Mouse (Mus musculus): ENCODE data around the gene Cabp2. TPM values are rescaled to one million over a fixed set of nuclear protein-coding genes. Genes with fewer than 3 reads are reported as not detected.

Cabp2 gene
- polyA plus RNA-seq, 1 experiment from 2014 or later, result not detected

DNA sequence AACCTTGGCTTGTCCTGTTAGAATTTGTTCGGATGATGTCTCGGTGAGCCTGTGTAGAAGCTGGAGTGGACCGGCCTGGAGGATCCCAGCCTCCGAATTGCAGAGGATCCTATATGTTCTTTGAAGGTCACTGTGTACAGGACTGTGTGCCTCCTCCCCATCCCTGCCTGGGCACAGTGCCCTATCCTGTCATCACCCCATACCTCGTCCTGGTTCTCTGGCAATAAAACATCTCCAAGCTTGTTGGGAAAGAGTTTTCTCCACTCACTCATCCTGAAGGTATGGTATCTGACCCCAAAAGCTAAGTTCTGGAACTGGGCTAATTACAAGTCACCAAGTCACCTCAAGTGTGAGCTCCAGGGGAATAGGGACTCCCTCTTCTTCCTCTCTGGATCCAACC, 5.7 kb downstream of the Cabp2 start:
- ATAC-seq (ENCODE audit: low read depth), result no peak
- no peak overlapping the region for H3K27ac ChIP-seq (replicated peaks)
- H3K27me3 ChIP-seq, result no peaks in the 10 kb centered on the region; the same call in none of the 2 replicates
- H3K4me1 ChIP-seq (replicated peaks), result no peaks in the 10 kb centered on the region
- H3K9ac ChIP-seq, result no peak overlapping the region
- no peak overlapping the region for H3K4me3 ChIP-seq
- no peaks in the 10 kb centered on the region for H3K36me3 ChIP-seq
- WGBS, result 86% methylated on average over 5 of the region's 5 CpGs
- no peaks in the 10 kb centered on the region for H3K9me3 ChIP-seq
- no peak overlapping the region for H3K4me2 ChIP-seq

DNA sequence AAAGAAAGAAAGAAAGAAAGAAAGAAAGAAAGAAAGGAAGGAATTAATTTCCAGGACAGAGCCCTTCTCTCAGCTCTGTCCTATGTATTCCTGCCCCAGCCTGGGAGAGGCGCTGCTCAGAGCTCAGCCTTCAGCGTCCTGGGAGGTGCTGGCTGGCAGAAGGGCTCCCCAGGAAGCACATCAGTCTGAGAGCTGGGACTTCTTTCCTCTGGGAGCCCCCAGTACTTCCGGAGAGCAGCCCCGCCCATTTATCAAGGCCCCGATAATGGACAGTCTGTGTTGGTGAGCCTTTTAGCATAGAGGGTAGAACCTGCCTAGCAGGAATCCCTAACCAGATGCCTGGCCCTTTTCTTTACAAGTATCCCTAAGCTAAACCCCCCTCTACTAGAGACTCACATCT, 6.8 kb downstream of the Cabp2 start:
- no peaks in the 10 kb centered on the region for H3K4me1 ChIP-seq (replicated peaks)
- H3K9ac ChIP-seq, result no peak overlapping the region
- no peaks in the 10 kb centered on the region; the same call in none of the 2 replicates for H3K27me3 ChIP-seq
- no peak for ATAC-seq (ENCODE audit: low read depth)
- H3K4me3 ChIP-seq, result no peak overlapping the region
- WGBS, result 54% methylated on average over 5 of the region's 5 CpGs
- H3K4me2 ChIP-seq, result no peak overlapping the region
- no peaks in the 10 kb centered on the region for H3K36me3 ChIP-seq
- no peaks in the 10 kb centered on the region for H3K9me3 ChIP-seq
- H3K27ac ChIP-seq (replicated peaks), result no peak overlapping the region

DNA sequence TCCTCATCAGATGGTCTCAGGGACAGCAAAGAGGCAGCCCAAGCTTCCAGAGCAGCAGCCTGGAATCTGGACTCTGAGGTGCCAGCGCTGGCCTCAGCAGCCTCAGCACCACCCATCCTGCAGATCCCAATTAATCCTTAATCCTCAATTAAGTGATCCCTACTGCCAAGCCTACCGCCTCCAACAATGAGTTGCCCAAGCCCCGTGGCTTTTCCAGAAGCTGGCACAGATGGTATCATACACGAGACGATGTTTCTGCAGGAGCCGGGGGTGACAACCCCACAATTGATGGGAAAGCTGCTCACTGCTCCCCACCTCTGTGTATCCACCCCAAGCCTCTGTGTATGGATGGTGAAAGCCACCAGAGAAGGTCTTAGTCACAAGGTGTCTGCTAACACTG, 7.8 kb downstream of the Cabp2 start:
- no peaks in the 10 kb centered on the region for H3K4me1 ChIP-seq (replicated peaks)
- no peak for ATAC-seq (ENCODE audit: low read depth)
- WGBS, result 82% methylated on average over 6 of the region's 6 CpGs

DNA sequence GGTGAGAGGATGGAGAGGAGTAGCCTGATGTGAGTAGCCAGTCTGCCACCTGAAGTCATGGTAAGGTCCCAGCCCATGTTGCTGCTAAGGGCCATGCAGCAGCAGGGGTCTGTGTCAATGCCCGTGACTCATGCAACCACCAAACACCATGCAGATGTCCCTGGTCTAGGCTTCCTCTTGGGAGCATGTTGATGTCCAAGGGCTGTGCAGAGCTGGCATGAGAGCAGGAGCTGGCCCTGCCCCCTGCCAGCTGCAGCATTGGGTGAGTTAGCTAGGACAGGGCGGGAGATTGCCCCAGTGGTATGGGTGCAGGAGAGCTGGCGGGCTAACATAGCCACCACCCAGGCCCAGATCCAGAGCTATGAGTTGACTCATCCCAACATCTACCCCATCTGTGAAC, 9.1 kb downstream of the Cabp2 start:
- Histone ChIP-seq H3K9me3 (no peaks in the 10 kb centered on the region), H3K9ac (no peak overlapping the region), H3K4me3 (no peak overlapping the region), H3K4me1 (replicated peaks) (no peaks in the 10 kb centered on the region), H3K4me2 (no peak overlapping the region), H3K36me3 (no peaks in the 10 kb centered on the region), H3K27me3 (no peaks in the 10 kb centered on the region; the same call in none of the 2 replicates), H3K27ac (replicated peaks) (no peak overlapping the region)
- no peak for ATAC-seq (ENCODE audit: low read depth)
- WGBS, result 84% methylated on average over 3 of the region's 3 CpGs

More for the DNA sequence above, 7.8 kb downstream of the Cabp2 start:
- Histone ChIP-seq H3K4me3 (no peak overlapping the region), H3K9ac (no peak overlapping the region), H3K9me3 (no peaks in the 10 kb centered on the region), H3K27me3 (no peaks in the 10 kb centered on the region; the same call in none of the 2 replicates), H3K4me2 (no peak overlapping the region), H3K36me3 (no peaks in the 10 kb centered on the region), H3K27ac (replicated peaks) (no peak overlapping the region)

DNA sequence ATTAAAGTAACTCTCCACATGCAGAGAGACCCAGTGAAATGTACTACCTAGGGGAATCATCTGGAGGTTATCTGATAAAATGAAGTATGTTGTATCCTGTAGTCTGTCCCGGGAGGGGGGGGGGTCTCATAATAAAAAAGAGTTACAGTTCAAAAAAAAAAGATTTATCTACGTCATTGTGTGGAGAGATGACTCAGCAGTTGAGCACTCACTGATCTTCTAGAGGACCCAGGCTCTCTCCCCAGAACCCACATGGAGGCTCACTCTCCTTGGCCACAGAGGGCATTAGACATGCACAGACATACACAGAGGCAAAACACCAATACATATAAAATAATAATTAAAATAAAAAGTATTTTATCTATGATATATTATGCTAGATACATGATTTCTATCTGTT, 10.0 kb downstream of the Cabp2 start:
- ATAC-seq (ENCODE audit: low read depth), result no peak
- peaks cover 6% of the 10 kb centered on the region for H3K4me1 ChIP-seq (replicated peaks)
- no peaks in the 10 kb centered on the region; the same call in 1 of the 2 replicates for H3K27me3 ChIP-seq
- H3K4me2 ChIP-seq, result no peak overlapping the region
- H3K4me3 ChIP-seq, result no peak overlapping the region
- no peak overlapping the region for H3K9ac ChIP-seq
- H3K9me3 ChIP-seq, result no peaks in the 10 kb centered on the region
- 80% methylated on average over 2 of the region's 2 CpGs for WGBS
- H3K27ac ChIP-seq (replicated peaks), result no peak overlapping the region
- H3K36me3 ChIP-seq, result no peaks in the 10 kb centered on the region

DNA sequence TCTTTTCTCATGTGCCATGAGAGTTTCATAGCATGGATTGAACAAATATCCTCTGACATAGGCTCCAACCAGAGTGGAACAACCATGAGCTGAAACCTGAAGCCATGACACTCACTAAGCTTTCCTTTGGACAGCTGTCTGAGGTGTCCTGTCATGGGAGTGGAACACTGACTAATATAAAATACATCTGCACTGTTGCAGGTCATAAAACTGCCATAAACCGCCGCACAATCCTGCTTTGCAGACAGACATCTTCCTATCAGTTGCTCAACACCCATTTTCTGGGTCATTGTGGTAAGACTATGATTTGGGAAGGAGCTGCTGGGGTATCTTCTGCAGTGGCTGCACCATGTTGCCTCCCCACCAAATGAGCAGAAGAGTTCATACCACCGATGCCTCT, 11.4 kb downstream of the Cabp2 start:
- Histone ChIP-seq H3K4me1 (replicated peaks) (peaks cover 12% of the 10 kb centered on the region), H3K36me3 (no peaks in the 10 kb centered on the region), H3K9ac (no peak overlapping the region), H3K27ac (replicated peaks) (no peak overlapping the region), H3K4me3 (no peak overlapping the region), H3K27me3 (no peaks in the 10 kb centered on the region; the same call in 1 of the 2 replicates), H3K4me2 (no peak overlapping the region), H3K9me3 (no peaks in the 10 kb centered on the region)
- 86% methylated on average over 3 of the region's 3 CpGs for WGBS
- no peak for ATAC-seq (ENCODE audit: low read depth)

DNA sequence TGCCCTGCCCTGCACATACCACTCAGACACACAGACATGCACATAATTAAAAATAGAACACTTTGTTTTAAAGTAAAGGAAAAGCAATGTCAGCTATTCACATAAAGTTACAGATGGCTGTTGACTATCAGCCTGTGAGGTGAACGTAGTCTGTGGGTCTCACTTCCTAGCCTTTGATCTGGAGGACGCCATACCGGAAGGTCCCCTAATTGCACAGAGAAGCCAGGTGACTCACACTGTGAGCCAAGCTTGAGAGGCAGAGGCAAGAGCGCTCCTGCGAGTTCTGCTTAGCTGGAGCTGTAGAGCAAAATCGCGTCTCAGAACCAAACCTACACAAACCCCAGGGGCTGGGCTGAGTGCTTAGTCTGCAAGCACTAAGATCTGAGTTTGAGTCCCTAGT, 12.4 kb downstream of the Cabp2 start:
- no peaks in the 10 kb centered on the region for H3K36me3 ChIP-seq
- H3K4me2 ChIP-seq, result no peak overlapping the region
- H3K27me3 ChIP-seq, result no peaks in the 10 kb centered on the region; the same call in 1 of the 2 replicates
- WGBS, result 78% methylated on average over 7 of the region's 7 CpGs
- peaks cover 22% of the 10 kb centered on the region for H3K4me1 ChIP-seq (replicated peaks)
- H3K27ac ChIP-seq (replicated peaks), result no peak overlapping the region
- no peaks in the 10 kb centered on the region for H3K9me3 ChIP-seq
- H3K4me3 ChIP-seq, result no peak overlapping the region
- ATAC-seq (ENCODE audit: low read depth), result no peak
- no peak overlapping the region for H3K9ac ChIP-seq

DNA sequence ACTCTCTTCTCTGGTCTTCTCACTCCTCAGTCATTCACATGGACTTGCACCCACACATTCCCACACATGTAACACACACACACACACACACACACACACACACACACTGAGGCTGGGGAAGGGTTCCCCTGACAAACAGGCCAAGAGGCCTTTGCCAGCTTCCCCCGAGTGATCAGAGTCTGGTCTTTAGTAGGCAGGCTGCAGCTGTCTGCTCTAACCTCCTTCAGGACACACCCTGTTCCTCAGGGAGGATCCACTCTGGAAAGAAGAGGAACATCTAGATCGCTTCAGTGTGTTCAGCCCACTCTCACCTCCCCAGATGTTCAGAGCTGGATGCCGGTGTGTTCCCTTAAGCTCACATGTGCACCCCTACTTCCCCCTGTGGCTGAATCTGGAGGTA, 13.0 kb downstream of the Cabp2 start:
- WGBS, result 82% methylated on average over 3 of the region's 3 CpGs
- no peak for ATAC-seq (ENCODE audit: low read depth)
- Histone ChIP-seq H3K9me3 (no peaks in the 10 kb centered on the region), H3K4me3 (no peak overlapping the region), H3K4me2 (no peak overlapping the region), H3K36me3 (no peaks in the 10 kb centered on the region), H3K27me3 (no peaks in the 10 kb centered on the region; the same call in 1 of the 2 replicates), H3K27ac (replicated peaks) (no peak overlapping the region), H3K4me1 (replicated peaks) (peaks cover 28% of the 10 kb centered on the region), H3K9ac (no peak overlapping the region)

DNA sequence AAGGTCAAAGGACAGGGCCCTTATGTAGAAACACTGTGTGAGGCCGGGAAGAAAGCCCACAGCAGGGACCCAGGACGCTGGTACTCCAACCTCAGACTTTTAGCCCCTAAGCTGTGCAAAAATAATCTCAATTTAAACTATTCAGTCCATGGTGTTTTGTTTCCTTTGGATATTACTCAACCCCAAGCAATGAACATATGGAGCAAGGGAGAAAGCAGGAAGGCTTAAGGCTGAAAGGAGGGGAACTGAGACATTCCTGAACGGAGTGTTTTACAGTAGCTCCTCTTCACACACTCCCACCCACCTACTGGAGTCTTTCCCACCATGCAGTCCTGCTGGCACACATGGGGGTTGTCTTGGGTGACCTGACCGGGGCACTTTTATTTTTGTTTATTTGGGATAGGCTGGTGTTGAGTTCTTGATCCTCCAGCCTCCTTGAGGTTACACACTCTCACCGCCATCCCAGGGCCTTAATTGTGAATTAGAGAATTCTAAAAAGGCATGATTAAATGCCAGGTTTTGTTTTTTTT, 13.5 kb downstream of the Cabp2 start:
- Histone ChIP-seq H3K4me1 (replicated peaks) (peaks cover 33% of the 10 kb centered on the region), H3K27me3 (no peaks in the 10 kb centered on the region; the same call in 1 of the 2 replicates), H3K9me3 (no peaks in the 10 kb centered on the region), H3K4me2 (no peak overlapping the region), H3K36me3 (no peaks in the 10 kb centered on the region), H3K9ac (no peak overlapping the region), H3K4me3 (no peak overlapping the region), H3K27ac (replicated peaks) (no peak overlapping the region)
- 83% methylated on average over 5 of the region's 5 CpGs for WGBS
- no peak for ATAC-seq (ENCODE audit: low read depth)

DNA sequence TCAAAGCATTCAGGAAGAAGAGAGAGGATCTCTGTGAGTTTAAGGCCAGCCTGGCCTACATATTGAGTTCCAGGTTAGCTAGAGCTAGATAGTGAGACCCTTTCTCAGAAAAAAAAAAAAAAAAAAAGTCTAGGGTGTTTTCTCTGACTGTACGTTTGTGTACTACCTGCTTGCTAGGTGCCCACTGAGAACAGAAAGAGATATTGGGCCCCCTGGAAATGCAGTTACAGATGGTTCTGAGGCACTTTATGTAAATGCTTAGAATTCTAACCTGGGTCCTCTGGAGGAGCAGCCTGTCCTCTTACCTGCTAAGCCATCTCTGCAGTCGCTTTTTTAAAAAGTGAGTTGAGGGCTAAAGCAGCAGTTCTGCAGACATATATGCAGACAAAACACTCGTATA, 14.4 kb downstream of the Cabp2 start:
- ATAC-seq (ENCODE audit: low read depth), result no peak
- no peak overlapping the region for H3K9ac ChIP-seq
- H3K4me2 ChIP-seq, result peak overlapping the region; percentile 85
- H3K27ac ChIP-seq (replicated peaks), result 0 out of 2 replicates have a peak overlapping the region, but pooled peaks have one; percentile 88
- 62% methylated on average over 3 of the region's 3 CpGs for WGBS
- no peaks in the 10 kb centered on the region for H3K36me3 ChIP-seq
- no peaks in the 10 kb centered on the region for H3K9me3 ChIP-seq
- no peaks in the 10 kb centered on the region; the same call in 1 of the 2 replicates for H3K27me3 ChIP-seq
- H3K4me1 ChIP-seq (replicated peaks), result peaks cover 43% of the 10 kb centered on the region
- H3K4me3 ChIP-seq, result no peak overlapping the region

DNA sequence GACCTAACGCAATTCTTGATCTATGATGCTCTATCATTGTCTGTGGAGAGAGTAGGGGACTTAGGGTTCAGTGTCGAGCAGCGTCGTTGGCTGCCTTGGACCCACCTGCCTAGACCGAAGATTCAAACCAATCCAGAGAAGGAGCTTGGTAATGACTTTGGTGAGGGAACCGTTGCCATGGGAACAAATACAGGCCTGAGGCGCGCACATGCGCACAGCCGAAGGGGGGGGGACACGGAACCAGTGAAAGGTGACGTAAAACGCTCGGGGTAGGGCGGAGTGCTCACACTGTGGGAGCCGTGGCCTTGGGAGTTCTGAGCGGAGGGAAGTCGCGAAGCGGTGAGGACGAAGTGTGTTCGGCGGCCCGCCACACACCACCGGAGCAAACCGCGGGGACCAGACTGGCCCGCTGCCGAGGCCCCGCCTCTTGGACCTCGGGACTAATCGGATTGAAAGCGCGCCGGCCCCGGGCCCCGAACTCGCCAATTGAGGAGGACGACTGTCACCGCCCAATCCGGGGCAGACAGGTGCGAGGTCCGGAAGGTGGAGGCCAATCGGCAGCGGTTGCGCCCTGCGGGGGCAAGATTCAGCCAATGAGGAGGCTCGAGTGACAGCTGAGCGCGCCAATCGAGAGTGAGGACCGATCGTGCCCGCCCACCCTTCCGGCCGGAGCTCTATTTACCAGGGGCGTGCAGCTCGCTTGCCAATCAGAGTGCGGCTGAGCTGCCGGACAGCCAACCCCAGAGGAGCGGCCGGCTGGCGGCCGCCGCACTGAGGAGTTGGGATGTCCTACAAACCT, 15.5 kb downstream of the Cabp2 start, which contains the start of gene Cdk2ap2:
Gene Cdk2ap2 (plus strand): TSS at position 541 of the 799 bp plus-strand sequence.
- peak within 1 kb of the TSS; percentile 69 for H3K4me3 ChIP-seq
- peak within 1 kb of the TSS; percentile 85 for H3K4me2 ChIP-seq
- H3K9ac ChIP-seq, result peak within 1 kb of the TSS; percentile 70
- no peaks in the 10 kb centered on the region for H3K36me3 ChIP-seq
- ATAC-seq (ENCODE audit: low read depth), result peak; percentile 94
- H3K27ac ChIP-seq (replicated peaks), result peak within 1 kb of the TSS; percentile 88
- H3K9me3 ChIP-seq, result no peaks in the 10 kb centered on the region
- H3K4me1 ChIP-seq (replicated peaks), result peaks cover 53% of the 10 kb centered on the region
- peaks cover 8% of the 10 kb centered on the region for H3K27me3 ChIP-seq
- WGBS, result under 1% methylated on average over 65 of the region's 65 CpGs

DNA sequence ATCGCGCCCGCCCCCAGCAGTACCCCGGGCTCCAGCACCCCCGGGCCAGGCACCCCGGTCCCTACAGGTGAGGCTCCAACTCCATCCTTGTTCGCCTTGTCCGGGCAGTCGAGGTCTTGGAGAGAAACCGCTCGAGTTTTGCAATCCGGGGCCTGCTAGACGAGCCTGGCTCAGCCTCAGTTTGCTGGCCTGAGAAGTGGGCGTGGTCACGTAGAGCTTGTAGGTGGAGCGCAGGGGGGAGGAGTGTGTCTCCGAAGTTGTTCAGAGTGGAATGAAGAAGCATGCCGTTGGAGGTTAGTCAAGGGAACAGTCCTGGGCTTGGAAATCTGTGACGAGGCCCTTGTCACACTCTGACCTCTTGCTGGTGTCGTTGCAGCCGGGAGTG, 16.1 kb downstream of the Cabp2 start:
- Histone ChIP-seq H3K9me3 (no peaks in the 10 kb centered on the region), H3K36me3 (no peaks in the 10 kb centered on the region), H3K4me2 (peak overlapping the region; percentile 85), H3K27me3 (peaks cover 12% of the 10 kb centered on the region), H3K4me1 (replicated peaks) (peaks cover 59% of the 10 kb centered on the region), H3K4me3 (peak overlapping the region; percentile 69), H3K27ac (replicated peaks) (peak overlapping the region; percentile 88), H3K9ac (peak overlapping the region; percentile 70)
- 2% methylated on average over 21 of the region's 21 CpGs for WGBS
- no peak; the same call in 1 of the 2 replicates for ATAC-seq (ENCODE audit: low read depth)

Measured in neural tube, embryonic 13.5 days (tissue).